Mouse (Mus musculus) brain, embryonic 18.5 days (tissue): ENCODE results near the gene Mmp2.

Experiments used
- DNase-seq: peaks from one replicate; pipeline ENCODE4 v3.0.0-alpha.2; 2012; ENCODE audit warnings: low read depth, low spot score

Mmp2 gene

GRCm38 (mm10) chr8:92895053-92895452, 68.0 kb downstream of the Mmp2 start:
- no peak for DNase-seq

DNA sequence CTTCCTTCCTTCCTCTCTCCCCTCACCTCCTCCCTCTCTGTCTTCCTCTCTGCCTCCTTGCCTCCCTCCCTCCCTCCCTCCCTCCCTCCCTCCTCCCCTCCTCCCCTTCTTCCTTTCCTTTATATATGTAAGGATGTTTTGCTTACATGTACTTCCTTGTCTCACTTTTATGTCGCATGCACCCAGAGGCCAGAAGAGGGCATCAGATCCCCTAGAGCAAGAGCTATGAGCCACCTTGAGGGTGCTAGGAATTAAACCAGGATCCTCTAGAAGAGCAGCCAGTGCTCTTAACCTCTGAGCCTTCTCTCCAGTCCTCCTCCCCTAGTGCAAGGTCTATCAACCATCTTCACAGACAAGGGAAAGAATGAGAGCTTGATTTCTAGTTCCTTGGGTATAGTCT, 69.0 kb downstream of the Mmp2 start:
- DNase-seq = no peak

DNA sequence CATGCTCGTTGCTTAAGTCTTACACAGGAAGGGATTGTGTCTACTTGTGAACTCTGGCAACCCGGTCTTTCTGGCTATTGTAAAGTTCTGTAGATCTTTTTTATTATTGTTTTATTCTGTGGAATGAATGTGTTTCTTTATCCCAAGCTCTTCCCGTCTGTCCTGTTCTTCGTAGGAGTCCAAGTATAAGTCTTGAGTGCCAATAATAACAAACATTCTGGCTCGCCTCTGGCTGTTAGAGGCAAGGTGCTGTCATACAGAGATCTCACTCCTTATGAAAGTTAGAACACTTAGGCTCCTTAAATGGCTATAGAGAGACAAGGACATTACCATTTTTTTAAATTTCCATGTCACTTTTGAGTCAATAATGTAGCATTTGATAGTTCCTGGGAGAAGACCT, 69.5 kb downstream of the Mmp2 start:
- no peak for DNase-seq

DNA sequence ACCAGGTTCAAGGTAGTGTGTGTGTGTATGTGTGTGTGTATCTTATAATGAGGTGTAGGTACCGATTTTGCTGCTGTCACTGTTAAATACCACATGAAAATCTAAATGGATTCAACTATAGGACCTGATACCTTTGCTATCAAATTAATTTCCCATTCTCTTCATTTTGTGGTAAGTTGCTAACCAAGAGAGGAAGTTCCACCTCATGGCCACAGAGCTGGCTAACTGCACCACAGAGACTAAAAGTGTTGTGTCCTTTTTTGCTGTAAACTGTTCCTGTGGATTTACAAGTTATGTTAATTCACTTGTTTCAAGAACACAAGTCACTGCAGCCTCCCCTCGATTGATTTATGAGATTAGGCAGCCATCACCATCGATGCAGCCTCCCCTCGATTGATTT, 70.7 kb downstream of the Mmp2 start:
- no peak for DNase-seq

DNA sequence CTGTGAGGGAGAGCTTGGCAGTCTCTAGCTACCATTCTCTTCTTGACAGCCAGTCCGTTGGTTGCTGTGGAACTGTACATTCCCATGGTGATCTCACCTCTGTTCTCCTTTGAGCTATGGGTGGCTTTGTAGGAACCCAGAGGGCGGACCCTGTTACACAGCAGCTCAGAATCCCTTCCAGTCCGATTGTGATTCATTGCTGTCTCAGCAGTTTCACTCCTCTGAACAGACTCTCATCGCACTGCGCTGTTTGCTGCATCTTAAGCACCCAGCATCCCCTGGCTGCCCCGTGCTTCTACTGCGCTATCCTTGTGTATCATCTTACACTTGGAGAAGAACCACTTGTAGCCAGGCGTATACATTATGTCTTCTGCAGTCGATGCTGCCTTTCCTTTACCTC, 72.5 kb downstream of the Mmp2 start:
- no peak for DNase-seq

GRCm38 (mm10) chr8:92901107-92901506, 74.0 kb downstream of the Mmp2 start, which contains the start of gene Capns2:
Gene Capns2 (plus strand): TSS chr8:92901407.
- DNase-seq = no peak

- no peak for DNase-seq
These were observed 75.9 kb downstream of the Mmp2 start for GRCm38 (mm10) chr8:92902981-92903380.
